Mouse (Mus musculus) T-helper 17 cell (primary cell): Measurements from ENCODE around the gene 2410004P03Rik.

Experiments used
- in situ Hi-C, 2 experiments: fragments of 300-600 bp; cut with MboI, MseI; formaldehyde crosslinking; loops; 1 replicate in 1 of 2; 2 replicates in 1 of 2; pipeline ENCODE4 v1.15.1; 2025; ENCODE audit warnings: high pct_unique_total_duplicates in 2 of 2

The 2410004P03Rik gene

DNA sequence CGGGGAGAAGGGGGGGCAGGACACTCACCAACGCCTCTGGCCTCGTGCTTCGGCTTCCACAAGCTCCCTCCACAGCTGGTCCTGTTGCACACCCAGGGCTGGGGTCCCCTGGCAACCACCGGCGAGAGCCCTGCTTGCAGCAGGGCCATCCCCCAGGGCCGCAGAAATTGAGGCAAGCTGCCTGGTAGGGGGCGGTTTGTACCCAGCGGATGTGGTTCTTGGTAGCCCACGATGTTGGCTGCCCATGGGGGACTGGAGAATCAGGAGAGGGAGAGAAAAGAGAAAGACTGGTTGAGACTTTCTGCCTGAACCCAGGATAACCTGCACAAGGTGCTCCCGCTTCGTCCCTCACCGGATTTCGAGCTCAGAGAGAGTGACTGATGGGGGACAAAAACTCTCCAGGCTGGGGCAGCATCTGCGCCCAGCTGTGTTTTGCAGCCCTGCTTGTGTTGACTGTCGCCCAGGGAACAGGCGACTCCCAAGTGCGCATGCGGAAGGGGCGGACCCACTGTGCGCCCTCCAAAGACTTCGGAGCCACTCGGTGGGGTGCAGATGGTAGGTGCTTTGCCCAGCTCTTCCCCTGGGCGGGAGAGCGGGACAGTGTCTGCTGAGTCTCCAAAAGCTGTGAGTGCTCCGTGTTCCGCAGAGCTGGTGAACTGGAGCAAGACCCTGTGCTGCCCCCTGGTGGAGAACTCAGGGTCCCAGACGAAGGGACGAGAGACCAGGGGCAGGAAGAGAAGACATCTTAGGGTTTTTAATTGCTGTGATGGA, at the start of gene 2410004P03Rik:
TSS of gene 2410004P03Rik (minus strand) at position 628 of the 771 bp plus-strand sequence.
- in situ Hi-C loops: loop anchor here (5.0 to 25.0 kb wide), 3 partner anchors 204 to 424 kb away; no protein-coding TSS in a partner anchor

DNA sequence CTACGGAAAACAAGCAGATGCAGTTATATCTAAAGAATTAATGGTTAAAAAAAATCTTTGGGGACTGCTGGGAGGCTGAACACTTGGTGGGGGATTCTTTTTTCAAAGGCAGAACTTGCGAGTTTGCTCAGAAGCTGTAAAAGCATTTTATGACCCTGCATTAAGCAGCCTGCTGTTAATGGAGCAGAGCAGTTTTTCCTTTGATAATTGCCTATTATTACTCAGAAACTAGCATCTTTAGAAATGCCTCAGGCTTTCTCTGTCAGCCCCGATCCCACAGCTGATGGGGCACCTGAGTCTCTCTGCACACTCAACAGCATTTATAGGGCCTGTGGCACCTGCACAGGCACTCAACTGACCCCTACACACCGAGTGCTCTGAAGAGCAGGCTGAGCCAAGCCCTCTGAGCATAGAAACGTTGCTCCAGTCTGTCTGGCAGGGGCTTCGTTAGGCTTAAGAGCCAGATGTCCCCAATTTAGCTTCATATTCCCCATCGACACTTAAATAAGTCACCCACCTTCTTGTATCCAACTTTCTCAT, 49.7 kb upstream of the 2410004P03Rik start:
- in situ Hi-C loops: no loop called here

DNA sequence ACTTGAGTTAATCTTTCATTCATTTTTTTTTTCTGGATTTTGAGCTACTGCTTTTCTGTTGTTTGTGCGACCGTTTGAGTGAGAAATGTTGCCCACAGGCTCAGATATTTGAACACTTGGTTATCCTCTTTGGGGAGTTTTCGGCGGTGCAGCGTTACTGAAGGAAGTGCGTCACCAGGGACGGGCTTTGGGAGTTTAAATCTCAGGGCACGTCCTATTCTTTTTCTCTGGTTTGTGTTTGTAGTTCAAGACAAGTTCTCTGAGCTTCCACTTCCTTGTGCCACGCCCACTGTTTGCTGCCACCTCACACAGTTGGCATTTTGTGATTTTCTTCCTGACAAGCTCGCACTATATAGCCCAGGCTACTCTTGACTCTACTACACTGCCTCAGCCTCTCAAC, 47.0 kb upstream of the 2410004P03Rik start:
- in situ Hi-C loops: loop anchor here (10.0 kb wide), 2 partner anchors 1274 to 1554 kb away; no protein-coding TSS in a partner anchor

DNA sequence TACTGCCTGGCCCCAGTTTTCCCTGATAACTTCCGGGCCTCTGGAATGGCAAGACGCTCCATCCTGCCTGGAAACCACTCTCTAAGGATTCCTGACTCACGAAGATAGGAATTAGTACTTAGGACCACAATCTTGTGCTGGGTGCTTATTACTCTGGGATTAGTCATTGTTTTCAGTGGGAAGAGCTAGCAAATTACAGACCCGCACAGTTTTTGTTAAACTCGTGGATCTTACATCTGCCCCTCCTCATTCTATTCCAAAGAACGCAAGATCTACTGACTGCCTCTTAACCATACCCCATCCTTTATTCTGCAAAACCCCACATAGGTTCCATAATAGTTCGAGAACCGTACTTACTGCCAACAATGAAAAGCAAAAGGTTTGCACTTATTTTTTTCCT, 45.6 kb upstream of the 2410004P03Rik start:
- in situ Hi-C loops: loop anchor here (10.0 kb wide), 2 partner anchors 1272 to 1552 kb away; no protein-coding TSS in a partner anchor

DNA sequence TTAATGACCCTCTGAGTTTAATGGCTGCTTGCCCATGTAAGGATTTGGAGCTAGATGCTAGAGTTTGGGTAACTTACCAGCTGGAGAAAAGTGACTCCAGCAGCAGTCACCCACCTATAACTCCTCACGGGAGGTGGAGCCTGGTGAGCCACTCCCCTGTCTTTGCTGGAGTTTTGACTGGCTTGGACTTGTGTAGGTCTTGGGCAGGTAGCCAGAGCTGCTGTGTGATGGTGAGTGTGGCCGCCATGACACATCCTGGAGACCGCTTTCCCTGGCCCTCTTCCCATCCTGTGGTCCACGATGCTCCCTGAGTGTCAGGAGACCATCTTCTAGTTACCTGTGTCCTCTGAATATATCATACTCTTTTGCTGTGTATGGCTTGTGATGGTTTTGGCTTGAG, 44.2 kb upstream of the 2410004P03Rik start:
- in situ Hi-C loops: loop anchor here (10.0 kb wide), 2 partner anchors 1271 to 1551 kb away; no protein-coding TSS in a partner anchor

DNA sequence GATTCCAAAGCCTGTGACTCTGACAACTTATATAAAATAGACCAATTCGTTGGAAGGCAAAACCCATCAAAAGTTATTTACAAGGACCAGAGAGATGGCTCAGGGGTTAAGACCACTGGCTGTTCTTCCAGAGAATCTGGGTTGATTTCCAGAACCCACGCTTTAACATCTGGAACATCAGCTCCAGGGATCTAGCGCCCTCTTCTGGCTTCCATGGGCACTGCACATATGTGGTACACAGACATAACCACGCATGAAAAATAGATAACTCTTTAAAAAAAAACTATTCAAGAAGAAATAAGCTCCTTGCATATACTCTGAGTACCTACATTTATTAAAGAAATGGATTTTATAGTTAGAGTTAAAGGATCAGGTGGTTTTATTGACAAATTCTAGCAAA, 43.2 kb upstream of the 2410004P03Rik start:
- in situ Hi-C loops: loop anchor here (10.0 kb wide), 2 partner anchors 1270 to 1550 kb away; no protein-coding TSS in a partner anchor

DNA sequence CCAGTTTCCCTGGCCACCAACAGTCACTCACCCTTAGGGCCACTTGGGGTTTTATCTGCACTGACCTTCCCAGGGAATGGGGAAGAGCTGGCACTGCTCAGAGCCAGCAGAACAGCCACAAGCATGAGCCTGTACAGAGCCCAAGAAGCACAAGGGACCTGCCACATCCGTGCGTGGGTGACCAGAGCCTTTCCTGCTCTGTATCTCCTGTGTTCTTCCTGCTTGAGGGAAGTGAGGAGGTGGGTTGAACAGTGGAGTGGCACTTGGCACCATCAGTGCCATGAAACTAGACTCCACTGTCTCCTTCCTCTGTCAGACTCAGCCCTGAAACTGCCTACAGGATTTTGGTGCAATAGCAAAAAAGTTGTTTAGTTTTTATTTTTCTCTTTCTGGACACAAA, 41.1 kb upstream of the 2410004P03Rik start:
- in situ Hi-C loops: loop anchor here (10.0 kb wide), 2 partner anchors 1268 to 1548 kb away; no protein-coding TSS in a partner anchor

DNA sequence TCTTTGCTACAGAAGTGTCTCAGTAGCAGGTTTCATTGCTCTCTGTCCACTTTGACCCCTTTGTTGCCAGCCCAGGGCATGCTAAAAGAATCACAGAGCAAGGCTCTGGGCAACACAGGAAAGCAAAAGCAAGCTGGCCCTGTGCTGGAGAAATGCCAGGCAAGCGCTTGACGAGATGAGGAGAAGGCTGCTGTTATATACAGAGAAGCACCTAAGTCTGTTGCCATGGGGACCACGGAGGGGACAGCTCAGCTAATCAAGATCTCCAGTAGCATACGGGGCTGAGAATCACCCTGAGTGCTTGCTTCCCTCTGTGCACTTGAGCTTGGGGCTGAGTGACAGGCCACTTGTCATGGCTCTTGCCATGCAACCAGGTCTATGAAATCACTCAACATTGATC, 39.5 kb upstream of the 2410004P03Rik start:
- in situ Hi-C loops: loop anchor here (10.0 kb wide), 2 partner anchors 1266 to 1546 kb away; no protein-coding TSS in a partner anchor

DNA sequence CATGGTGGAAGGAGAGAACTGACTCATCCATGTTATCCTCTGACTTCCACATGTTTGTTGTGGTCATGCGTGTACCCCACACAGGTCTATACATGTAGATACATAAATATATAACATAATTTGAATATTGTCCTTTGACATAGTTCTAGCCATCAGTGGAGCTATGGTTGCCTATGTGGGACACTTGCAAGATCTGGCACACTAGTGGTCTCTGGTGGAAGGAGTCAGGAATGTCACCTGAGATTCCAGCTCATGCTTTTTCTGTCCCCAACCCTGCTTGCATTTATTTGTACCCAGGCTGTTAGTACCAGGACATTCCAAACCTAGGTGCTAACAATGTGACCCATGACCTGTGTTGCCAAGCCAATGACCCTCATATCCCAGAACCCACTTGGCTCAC, 38.3 kb upstream of the 2410004P03Rik start:
- in situ Hi-C loops: loop anchor here (10.0 to 25.0 kb wide), 3 partner anchors 163 to 1545 kb away; no protein-coding TSS in a partner anchor

DNA sequence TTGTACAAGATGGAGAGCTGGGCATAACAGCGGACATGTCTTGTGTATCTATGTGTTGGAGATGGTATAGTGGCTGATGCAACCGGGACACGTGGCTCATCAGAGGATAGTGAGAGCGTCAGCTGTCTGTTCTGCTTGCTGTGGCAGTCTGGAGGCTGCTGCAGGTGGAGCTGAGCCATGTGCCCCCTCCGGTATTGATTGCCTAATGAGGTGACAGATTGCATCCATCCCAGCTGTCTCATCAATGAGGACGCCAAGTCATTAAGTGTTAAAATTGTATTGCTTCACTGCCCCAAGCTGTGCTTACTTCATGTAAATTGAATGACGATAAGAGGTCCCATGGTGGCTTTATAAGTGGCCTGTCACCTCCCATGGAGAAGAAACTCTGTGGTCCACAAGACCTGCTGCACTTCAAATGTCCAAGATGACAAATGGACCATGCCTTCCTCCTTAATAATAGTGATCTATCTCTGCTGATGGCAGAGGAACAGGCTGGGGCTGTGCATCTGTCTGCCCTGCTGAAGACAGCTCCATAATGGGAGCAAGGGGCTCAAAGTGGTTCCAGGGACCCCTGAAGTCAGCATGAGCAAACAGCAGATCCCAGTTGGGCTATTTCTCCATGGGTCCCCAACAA, 37.6 kb upstream of the 2410004P03Rik start:
- in situ Hi-C loops: loop anchor here (25.0 kb wide), 1 partner anchor 163 kb away; no protein-coding TSS in a partner anchor

DNA sequence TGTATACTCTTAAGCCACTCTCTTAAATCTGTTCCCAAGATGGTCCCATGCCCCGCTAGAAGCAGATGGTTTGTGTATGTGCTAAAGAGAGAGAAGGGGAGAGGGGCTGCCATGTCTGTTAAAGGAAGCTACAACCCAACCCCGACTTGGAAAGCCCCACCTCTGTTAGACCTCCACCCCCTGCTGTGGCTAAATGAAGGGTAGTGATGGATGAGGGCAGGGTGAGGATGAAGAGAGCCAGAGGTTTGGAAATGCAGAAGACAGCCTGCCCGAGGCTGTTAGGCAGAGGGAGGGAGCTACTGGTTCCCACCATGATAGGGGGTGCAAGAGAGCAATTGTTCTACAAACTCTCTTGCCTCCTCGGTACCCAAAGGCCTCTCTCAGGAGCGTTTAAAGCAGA, 31.8 kb upstream of the 2410004P03Rik start:
- in situ Hi-C loops: loop anchor here (25.0 kb wide), 1 partner anchor 169 kb away; no protein-coding TSS in a partner anchor

DNA sequence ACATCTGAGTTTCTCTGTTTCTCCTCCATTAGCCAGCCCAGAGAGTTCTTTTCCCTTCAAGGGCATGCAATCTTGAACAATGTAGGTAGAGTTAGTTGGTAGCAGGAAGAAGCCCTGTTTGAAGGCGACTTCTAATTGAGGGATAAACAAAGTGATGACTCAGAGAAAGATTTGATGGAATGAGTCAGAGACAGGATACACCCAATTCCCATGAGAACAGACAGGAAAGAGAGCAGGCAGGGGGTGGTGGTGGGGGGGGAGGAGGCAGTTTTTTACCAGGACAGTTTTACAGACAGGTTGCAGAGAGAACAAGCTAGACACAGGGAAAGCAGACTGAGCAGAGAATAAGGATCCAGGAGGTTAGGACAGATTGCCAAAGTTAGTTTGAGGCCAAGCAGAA, 29.0 kb upstream of the 2410004P03Rik start:
- in situ Hi-C loops: loop anchor here (25.0 kb wide), 1 partner anchor 172 kb away; no protein-coding TSS in a partner anchor

DNA sequence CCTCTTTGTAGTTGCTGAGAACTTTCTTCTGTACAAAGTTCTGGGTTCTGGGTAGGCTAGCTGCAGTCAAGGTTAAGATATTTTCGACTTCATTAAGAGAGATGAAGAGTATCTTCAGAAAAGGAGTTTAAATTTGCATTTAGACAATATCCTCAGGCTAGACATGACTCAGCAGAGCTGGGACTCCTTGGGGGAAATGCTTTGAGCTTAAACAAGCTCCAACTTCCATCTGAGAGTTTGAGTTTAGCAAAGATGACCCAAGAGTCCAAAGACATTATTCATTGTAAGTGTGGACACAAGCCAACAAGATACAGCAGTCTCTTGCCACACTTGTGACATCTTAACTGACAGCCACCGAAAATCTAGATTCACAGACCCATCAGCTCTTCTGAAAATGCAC, 27.9 kb upstream of the 2410004P03Rik start:
- in situ Hi-C loops: loop anchor here (25.0 kb wide), 1 partner anchor 173 kb away; no protein-coding TSS in a partner anchor

DNA sequence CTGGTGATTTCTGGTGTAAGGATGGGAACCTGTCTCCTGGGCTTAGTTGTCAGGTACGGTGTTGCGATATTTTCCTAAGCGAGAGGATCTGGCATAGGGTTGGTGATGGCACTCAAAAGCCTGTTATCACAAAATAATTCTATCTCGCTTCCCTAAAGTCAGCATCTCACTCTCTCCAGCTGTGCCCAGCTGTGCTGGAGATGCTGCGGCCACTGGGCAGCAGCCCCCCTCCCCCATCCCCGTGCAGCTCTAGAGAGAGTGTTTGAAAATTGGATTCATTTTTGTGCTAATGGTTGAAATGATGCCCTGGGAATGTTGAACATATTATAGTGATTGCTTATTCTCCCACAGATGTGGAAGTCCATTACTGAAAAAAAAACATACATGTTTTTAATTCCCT, 26.7 kb upstream of the 2410004P03Rik start:
- in situ Hi-C loops: loop anchor here (25.0 kb wide), 1 partner anchor 174 kb away; no protein-coding TSS in a partner anchor

DNA sequence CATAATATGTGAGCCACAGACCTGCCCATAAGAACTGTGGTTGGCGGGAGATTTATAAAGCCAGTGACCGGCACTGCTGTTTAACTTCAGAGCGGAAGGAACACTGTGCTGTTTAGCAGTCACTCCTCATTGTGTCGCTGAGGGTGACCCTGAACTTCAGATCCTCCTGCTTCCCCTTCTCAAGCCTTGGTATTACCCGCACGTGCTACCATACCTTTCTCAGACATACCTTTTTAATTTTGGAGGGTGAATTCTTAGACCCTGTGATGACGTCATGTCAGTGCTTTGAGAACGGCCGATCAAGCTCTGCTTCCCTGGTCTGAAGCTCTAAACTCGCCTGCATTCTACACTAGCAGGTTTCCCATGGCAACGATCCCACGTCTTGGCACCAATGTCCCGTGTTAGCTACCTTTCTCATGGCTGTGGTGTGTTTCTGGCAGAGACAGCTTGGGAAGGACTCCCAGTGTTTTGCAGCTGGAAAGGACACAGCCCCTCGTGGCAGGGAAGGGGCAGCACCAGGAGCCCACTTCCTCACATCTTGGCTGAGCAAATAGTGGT, 25.6 kb upstream of the 2410004P03Rik start:
- in situ Hi-C loops: loop anchor here (25.0 kb wide), 1 partner anchor 175 kb away; no protein-coding TSS in a partner anchor

DNA sequence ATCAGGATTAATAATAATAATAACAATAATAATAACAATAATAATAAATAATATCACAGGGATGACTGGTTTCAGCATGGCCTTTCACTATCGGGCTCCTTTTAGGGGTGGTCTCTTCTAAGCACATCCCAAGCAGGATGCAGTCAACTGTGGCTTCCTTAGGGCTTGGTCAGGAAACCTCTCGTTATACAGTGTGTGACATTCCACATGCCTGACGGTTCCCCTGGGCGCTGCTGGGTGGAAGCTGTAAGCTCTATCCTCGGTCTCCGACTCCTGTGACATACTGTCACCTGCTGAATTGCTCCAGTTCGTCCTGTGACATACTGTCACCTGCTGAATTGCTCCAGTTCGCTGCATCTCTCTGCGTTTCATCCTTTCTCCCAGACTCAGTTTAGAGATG, 25.0 kb upstream of the 2410004P03Rik start:
- in situ Hi-C loops: loop anchor here (25.0 kb wide), 1 partner anchor 176 kb away; no protein-coding TSS in a partner anchor

DNA sequence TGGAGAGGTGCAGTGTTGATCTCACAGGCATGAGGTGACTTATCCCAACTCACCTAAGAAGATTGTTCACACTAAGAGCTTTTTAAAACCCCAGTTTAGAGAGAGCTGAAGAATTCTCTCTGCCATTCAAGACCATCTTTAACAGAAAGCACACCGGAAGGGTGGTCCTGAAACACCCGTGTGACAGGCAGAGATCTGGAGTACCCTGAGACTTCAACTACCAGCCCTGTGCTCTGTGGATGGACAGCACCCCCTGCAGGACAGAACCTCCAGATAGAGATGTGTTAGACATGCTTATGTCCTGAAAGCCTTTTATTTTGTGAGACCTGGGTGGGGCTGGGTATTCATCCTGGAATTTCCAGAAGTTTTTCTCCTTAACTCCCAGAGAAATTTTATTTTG, 23.6 kb upstream of the 2410004P03Rik start:
- in situ Hi-C loops: loop anchor here (25.0 kb wide), 1 partner anchor 177 kb away; no protein-coding TSS in a partner anchor

DNA sequence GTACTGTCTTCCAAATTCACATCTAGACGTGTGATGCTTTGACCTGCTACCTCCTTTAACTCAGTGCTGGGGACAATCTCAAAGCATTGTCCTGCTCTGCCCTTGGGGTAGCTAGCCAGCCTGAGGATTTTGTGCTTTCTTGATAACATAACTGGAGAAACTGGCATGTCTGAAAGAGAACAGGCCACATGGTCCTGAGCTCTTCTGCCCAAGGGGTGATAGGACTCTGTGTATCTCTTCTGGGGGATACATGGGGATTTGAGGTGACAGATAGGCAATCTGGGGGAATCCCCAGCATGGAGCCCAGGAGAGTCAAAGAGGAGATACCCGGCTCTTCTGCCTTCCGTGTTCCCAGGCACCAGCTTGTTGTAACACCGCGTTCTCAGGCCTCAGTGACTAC, 23.1 kb upstream of the 2410004P03Rik start:
- in situ Hi-C loops: loop anchor here (5.0 to 25.0 kb wide), 2 partner anchors 178 to 218 kb away; no protein-coding TSS in a partner anchor

DNA sequence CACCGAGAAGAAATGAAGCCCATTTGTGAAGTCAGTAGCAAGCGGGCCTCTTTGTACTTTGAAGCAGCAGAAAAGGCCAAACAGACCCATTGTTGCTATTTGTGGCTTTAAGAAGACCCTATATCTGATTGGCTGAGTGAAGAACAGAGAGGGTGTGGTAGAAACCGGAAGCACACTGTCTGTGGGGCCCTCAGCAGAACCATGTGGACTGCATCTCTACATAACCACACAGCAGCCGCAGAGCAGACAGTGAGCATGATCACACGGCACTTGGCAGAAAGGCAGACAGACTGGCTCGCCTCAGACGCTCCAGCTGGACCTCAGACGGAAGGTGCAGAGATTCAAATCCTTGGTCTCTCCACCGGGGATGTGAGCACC, 21.9 kb upstream of the 2410004P03Rik start:
- in situ Hi-C loops: loop anchor here (5.0 to 25.0 kb wide), 2 partner anchors 179 to 219 kb away; no protein-coding TSS in a partner anchor

DNA sequence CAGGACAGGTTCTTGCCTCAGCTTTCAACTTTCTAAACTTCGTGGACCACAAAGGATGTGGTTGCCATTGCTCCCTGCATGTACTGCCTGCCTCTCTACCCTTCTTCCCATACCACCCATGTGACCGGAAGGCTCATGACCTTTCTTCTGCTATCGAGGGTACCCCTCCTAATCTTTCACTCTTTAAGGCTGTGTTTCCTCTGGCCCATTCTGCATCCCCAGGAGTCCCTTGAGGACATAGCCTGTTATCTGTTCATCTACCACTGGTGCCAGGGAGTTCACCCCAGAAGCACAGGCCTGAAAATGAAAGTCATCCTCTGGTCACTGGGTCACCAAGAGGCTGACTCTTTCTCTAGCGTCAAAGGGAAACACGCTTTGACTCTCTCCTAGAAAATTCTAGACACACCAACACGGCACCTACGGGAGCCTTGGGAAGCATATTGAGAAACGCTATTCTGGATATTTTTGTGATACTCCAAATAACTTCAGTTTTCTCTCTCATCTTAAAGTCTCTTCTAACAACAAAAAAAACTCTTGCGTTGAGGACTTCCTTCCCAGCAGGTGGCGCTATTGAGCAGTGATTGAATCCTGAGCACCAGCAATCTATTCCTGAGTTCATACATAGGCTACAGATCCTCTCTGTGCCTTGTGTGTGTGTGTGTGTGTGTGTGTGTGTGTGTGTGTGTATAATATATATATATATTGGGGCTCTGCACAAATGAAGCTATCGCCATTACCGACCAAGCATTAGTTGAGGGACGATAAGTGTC, 21.4 kb upstream of the 2410004P03Rik start:
- in situ Hi-C loops: loop anchor here (5.0 to 25.0 kb wide), 2 partner anchors 179 to 219 kb away; no protein-coding TSS in a partner anchor
